Mouse (Mus musculus) cerebellum, adult 2 months (tissue): ENCODE measurements around the gene E2f4. TPM values are rescaled to one million over a fixed set of nuclear protein-coding genes. Genes with fewer than 3 reads are reported as not detected.

Source experiments
- DNase-seq, 2 experiments: peaks; one replicate each; pipeline ENCODE4 v3.0.0; 2021
- H3K27ac ChIP-seq: fragments of 200-500 bp; 2 replicates; pipeline ENCODE4 v1.5.1; 2012; ENCODE audit warnings: low read length, control low read depth, inconsistent platforms; ENCODE audit not compliant: insufficient read depth
- H3K27me3 ChIP-seq: fragments of 200-500 bp; 2 replicates; pipeline ENCODE4 v1.6.1; 2012; ENCODE audit warnings: inconsistent platforms, mild to moderate bottlenecking, low read length, moderate library complexity; ENCODE audit not compliant: control insufficient read depth, insufficient read depth
- H3K4me1 ChIP-seq: fragments of 200-500 bp; 2 replicates; pipeline ENCODE4 v1.6.1; 2011; ENCODE audit warnings: low read length; ENCODE audit not compliant: control insufficient read depth, insufficient read depth
- H3K4me3 ChIP-seq: fragments of 200-500 bp; replicated peaks from 2 replicates; pipeline ENCODE3; 2011; ENCODE audit warnings: mild to moderate bottlenecking, low read depth, low read length, control low read depth; ENCODE audit not compliant: insufficient read depth
- CTCF ChIP-seq: fragments of 200-500 bp; IDR thresholded peaks from 2 replicates; pipeline ENCODE4 v1.5.1; 2011; ENCODE audit warnings: low read depth, mild to moderate bottlenecking, control low read depth, low read length, moderate library complexity, borderline replicate concordance; ENCODE audit not compliant: insufficient read depth
- POLR2A ChIP-seq: fragments of 200-500 bp; IDR thresholded peaks from 2 replicates; pipeline ENCODE4 v1.6.1; 2011; ENCODE audit warnings: low read length, control low read depth, borderline replicate concordance; ENCODE audit not compliant: insufficient read depth
- WGBS: fragments of 180-500 bp; shearing (Covaris S2); methylation state at CpG from one replicate; pipeline ENCODE4 v1.1.7; 2018; 5-methylcytosine and 5-hydroxymethylcytosine counted together
- polyA plus RNA-seq: library from polyadenylated mRNA; depleted of rRNA; stranded (reverse); fragments of >200 nt; gene quantifications from 2 replicates; pipeline ENCODE4 v1.2.3, GENCODE M21; 2012

E2f4 gene
- polyA plus RNA-seq, 1 experiment = 81.6 TPM

- WGBS = 26% methylated on average over 8 of the region's 8 CpGs
- no peaks in the 10 kb centered on the region for H3K27me3 ChIP-seq
- TF ChIP-seq CTCF (no peak), POLR2A (no peak)
- H3K4me1 ChIP-seq = peaks cover 76% of the 10 kb centered on the region
- H3K4me3 ChIP-seq = no peak overlapping the region
- peak; percentile 54 to 55 for DNase-seq
- peak overlapping the region; percentile 99 for H3K27ac ChIP-seq
These were observed 12.7 kb downstream of the E2f4 start for GRCm38 (mm10) chr8:105310118-105310517.

DNA sequence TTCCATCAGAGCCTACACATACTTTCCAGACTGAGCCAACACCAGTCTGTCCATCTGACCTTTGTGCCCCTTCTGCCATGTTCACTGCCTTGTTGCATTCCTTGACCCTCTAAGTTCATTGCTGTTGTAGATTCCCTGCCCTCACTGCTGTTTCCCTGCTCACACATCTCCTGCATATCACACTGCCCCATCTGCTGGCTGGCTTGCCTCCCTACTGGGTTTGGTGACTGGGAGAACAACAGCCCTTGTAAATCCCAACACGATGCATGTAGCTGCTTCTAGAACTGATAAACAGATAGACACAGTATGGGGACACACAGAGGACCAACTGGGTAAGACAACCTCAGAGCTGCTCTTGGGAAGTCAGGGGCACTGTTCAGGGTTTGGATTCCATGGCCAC lies 14.3 kb downstream of the E2f4 start:
- Histone ChIP-seq H3K4me3 (no peak overlapping the region), H3K4me1 (peaks cover 65% of the 10 kb centered on the region), H3K27ac (0 out of 2 replicates have a peak overlapping the region, but pooled peaks have one; percentile 11), H3K27me3 (no peaks in the 10 kb centered on the region)
- no peak for DNase-seq
- WGBS = 48% methylated on average over 1 of the region's 1 CpGs
- TF ChIP-seq POLR2A (no peak), CTCF (no peak)

GRCm38 (mm10) chr8:105312891-105313481 lies 15.5 kb downstream of the E2f4 start:
- DNase-seq = peak; percentile 60 to 69
- Histone ChIP-seq H3K27me3 (no peaks in the 10 kb centered on the region), H3K4me3 (no peak overlapping the region), H3K27ac (no peak overlapping the region), H3K4me1 (peaks cover 59% of the 10 kb centered on the region)
- WGBS = 42% methylated on average over 8 of the region's 8 CpGs
- TF ChIP-seq POLR2A (no peak), CTCF (no peak)

DNA sequence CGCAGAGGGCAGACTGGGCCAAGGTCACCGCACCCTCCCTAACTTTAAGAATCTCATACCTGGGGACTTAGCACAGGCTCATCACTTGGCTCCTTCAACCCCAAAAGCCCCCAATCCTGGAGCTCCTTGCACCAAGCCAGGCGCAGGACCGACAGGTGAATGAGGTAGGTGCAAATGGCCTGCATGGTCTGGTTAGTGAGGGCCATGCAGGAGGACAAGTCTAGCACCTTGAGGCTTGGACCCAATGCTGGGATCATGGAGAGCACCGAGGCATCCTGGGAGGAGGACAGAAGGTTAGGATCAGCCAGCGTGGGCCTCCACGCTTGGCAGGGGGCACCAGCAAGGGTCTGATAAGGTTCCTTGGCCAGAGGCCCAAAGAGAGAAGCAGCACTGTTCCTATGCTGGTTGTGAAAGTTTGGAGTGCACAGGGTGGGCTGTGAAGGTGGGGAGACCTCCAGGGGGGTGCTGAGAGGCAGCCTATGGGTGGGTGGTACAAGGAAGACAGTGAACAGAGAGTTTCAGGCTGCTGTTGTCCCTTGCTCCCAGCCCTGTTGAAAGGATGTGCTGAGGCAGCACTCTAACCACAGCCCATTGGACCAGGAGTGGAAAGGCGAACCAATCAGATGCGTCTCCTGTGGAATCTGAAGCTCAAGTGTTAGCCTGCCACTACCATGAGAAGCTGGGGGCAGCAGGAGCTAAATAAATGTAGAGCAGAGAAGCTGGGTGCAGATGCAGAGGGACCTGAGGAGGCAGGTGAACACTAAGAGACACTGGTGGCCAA lies 16.3 kb downstream of the E2f4 start:
- Histone ChIP-seq H3K4me1 (peaks cover 54% of the 10 kb centered on the region), H3K27ac (peak overlapping the region; percentile 25; the same call in 1 of the 2 replicates), H3K27me3 (no peaks in the 10 kb centered on the region), H3K4me3 (no peak overlapping the region)
- DNase-seq = no peak
- no peak for TF ChIP-seq CTCF
- TF ChIP-seq POLR2A = no peak
- WGBS = 79% methylated on average over 9 of the region's 9 CpGs

- DNase-seq = peak; percentile 58 to 61
- Histone ChIP-seq H3K4me1 (peaks cover 42% of the 10 kb centered on the region), H3K4me3 (no peak overlapping the region), H3K27me3 (no peaks in the 10 kb centered on the region), H3K27ac (no peak overlapping the region)
- WGBS = 58% methylated on average over 18 of the region's 18 CpGs
- no peak for TF ChIP-seq CTCF
- TF ChIP-seq POLR2A = no peak
These were observed 17.8 kb downstream of the E2f4 start for GRCm38 (mm10) chr8:105315073-105315769.

- 22% methylated on average over 4 of the region's 4 CpGs for WGBS
- Histone ChIP-seq H3K27ac (no peak overlapping the region), H3K27me3 (no peaks in the 10 kb centered on the region), H3K4me3 (no peak overlapping the region), H3K4me1 (peaks cover 28% of the 10 kb centered on the region)
- DNase-seq = no peak
- TF ChIP-seq CTCF = no peak
These were observed 20.5 kb downstream of the E2f4 start for GRCm38 (mm10) chr8:105317941-105318340.

DNA sequence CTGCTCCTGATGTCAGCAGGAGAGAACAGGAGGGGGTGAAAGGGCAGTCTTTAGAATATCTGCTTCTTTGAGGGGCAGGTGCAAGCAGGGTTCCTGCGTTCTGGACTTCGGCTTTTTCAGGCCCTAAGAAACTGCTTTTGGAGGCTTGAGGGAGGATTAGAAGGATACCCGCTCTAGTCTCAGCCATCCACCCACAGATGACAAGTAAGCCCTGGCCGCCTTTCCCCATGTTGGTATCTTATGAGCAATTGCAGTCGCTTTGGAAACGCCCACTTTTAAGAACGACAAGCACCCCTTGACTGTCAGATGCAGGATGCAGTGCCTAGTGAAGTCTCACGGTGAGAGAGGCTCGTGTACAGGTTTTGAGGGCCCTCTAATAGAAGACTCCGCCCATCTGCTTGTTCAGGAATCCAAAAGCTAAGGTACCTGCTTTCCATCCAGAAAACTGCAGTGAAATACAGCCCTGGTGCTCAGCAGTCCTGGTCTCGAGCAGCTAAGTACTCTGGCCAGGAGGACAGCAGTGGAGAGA lies 21.3 kb downstream of the E2f4 start:
- H3K27ac ChIP-seq = no peak overlapping the region
- peaks cover 20% of the 10 kb centered on the region for H3K4me1 ChIP-seq
- H3K4me3 ChIP-seq = no peak overlapping the region
- no peak for DNase-seq
- TF ChIP-seq CTCF (no peak), POLR2A (no peak)
- no peaks in the 10 kb centered on the region for H3K27me3 ChIP-seq
- WGBS = 83% methylated on average over 11 of the region's 11 CpGs
